In the genomic region with DNA sequence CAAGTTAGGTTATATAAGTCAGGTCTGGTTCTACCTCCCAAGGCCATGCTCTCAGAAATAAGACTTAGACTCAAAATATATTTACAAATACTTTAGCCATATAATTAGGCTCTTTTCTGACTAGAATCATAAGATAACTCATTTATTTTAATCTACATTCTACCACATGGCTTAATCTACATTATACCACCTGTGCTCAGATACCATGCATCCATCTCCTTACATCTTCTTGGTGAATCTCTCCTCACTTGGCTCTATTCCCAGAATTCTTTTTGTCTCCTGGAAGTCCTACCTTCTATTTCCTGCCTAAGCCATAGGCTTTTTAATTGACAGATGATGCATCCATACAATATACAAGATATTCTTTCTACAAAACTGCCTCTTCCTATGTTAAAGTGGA, we compare ENCODE assay signal across 16 mouse cellular contexts.
"Had no signal": no experiment of that assay in that cellular context is flagged by ENCODE, and none has a peak within 500 bp of the region (broad histone marks: within the 10 kb centered on the region; RNA-seq: fewer than 3 reads in every experiment).

No protein-coding gene starts in this region.

- H3K4me1 ChIP-seq: neural tube, embryonic 13.5 days; neural tube, embryonic 15.5 days; stomach, embryonic 15.5 days had no signal

- H3K9ac ChIP-seq: neural tube, embryonic 13.5 days; neural tube, embryonic 15.5 days; stomach, embryonic 15.5 days had no signal

- H3K27me3 ChIP-seq: neural tube, embryonic 13.5 days; neural tube, embryonic 15.5 days; stomach, embryonic 15.5 days had no signal

- H3K4me3 ChIP-seq: neural tube, embryonic 13.5 days; neural tube, embryonic 15.5 days; stomach, embryonic 15.5 days had no signal

- H3K36me3 ChIP-seq: neural tube, embryonic 13.5 days; neural tube, embryonic 15.5 days; stomach, embryonic 15.5 days had no signal

- H3K9me3 ChIP-seq: neural tube, embryonic 13.5 days; neural tube, embryonic 15.5 days; stomach, embryonic 15.5 days had no signal

- DNase-seq: retina, postnatal 1 day; right cerebral cortex, adult 18-20 months; right cerebral cortex, postnatal 14 days; right cerebral cortex, postnatal 25 days; right cerebral cortex, postnatal 4 days; spleen, adult 18-20 months; thymus, adult 18-20 months; thymus, adult 2 months; thymus, postnatal 14 days; thymus, postnatal 25 days; thymus, postnatal 36 days; thymus, postnatal 4 days had no signal

- H3K27ac ChIP-seq: neural tube, embryonic 13.5 days; neural tube, embryonic 15.5 days; stomach, embryonic 15.5 days; stomach, postnatal 0 days had no signal
